Mouse (Mus musculus) small intestine, adult 2 months (tissue): ENCODE data around the gene Rnf185.

Experiments
- CTCF ChIP-seq: fragments of 200-500 bp; IDR thresholded peaks from 2 replicates; pipeline ENCODE4 v1.5.1; 2012; ENCODE audit warnings: low read depth, mild to moderate bottlenecking, control low read depth, inconsistent platforms, low read length, moderate library complexity, mixed read lengths; ENCODE audit not compliant: insufficient replicate concordance, insufficient read length; ENCODE audit errors: extremely low read depth
- POLR2A ChIP-seq: fragments of 200-500 bp; IDR thresholded peaks from 2 replicates; pipeline ENCODE4 v1.6.1; 2012; ENCODE audit warnings: low read depth, mild to moderate bottlenecking, control low read depth, inconsistent platforms, low read length, moderate library complexity

- TF ChIP-seq CTCF (no peak), POLR2A (no peak)
These were observed 56.1 kb downstream of the Rnf185 start for GRCm38 (mm10) chr11:3396091-3396490.
